Mouse (Mus musculus) MEL-GATA-1-ER (cell line): Measurements from ENCODE around the gene Lman2l.

Experiments
- DNase-seq: peaks from one replicate; pipeline ENCODE4 v3.0.0-alpha.2; 2012; ENCODE audit warnings: low read depth; ENCODE audit errors: extremely low read depth

Lman2l gene

GRCm38 (mm10) chr1:36458169-36458568, 13.1 kb upstream of the Lman2l start:
- no peak for DNase-seq

GRCm38 (mm10) chr1:36457388-36458014, 12.4 kb upstream of the Lman2l start:
- DNase-seq, result no peak

GRCm38 (mm10) chr1:36454055-36454815, 9.2 kb upstream of the Lman2l start:
- no peak for DNase-seq

- no peak for DNase-seq
These were observed 1.8 kb upstream of the Lman2l start for GRCm38 (mm10) chr1:36446841-36447240.

- DNase-seq, result peak; percentile 59
These were observed 1.2 kb upstream of the Lman2l start for GRCm38 (mm10) chr1:36446106-36446824.

GRCm38 (mm10) chr1:36445508-36445907, 437 bp upstream of the Lman2l start:
- DNase-seq, result no peak

GRCm38 (mm10) chr1:36441101-36441500, 4.0 kb downstream of the Lman2l start:
- no peak for DNase-seq

- no peak for DNase-seq
These were observed 7.8 kb downstream of the Lman2l start for GRCm38 (mm10) chr1:36437223-36437622.

- DNase-seq, result no peak
These were observed 8.6 kb downstream of the Lman2l start for GRCm38 (mm10) chr1:36436515-36436914.

GRCm38 (mm10) chr1:36435071-36435470, 10.0 kb downstream of the Lman2l start:
- no peak for DNase-seq

GRCm38 (mm10) chr1:36433616-36434015, 11.5 kb downstream of the Lman2l start:
- no peak for DNase-seq

GRCm38 (mm10) chr1:36432999-36433398, 12.1 kb downstream of the Lman2l start:
- DNase-seq, result no peak

GRCm38 (mm10) chr1:36429511-36429910, 15.6 kb downstream of the Lman2l start:
- DNase-seq, result no peak

- DNase-seq, result no peak
These were observed 40.5 kb downstream of the Lman2l start for GRCm38 (mm10) chr1:36404531-36404930.

GRCm38 (mm10) chr1:36401509-36401908, 43.6 kb downstream of the Lman2l start:
- no peak for DNase-seq

- DNase-seq, result no peak
These were observed 48.0 kb downstream of the Lman2l start for GRCm38 (mm10) chr1:36397041-36397440.

- DNase-seq, result no peak
These were observed 65.5 kb downstream of the Lman2l start for GRCm38 (mm10) chr1:36379582-36379981.

- no peak for DNase-seq
These were observed 66.2 kb downstream of the Lman2l start for GRCm38 (mm10) chr1:36378880-36379279.

GRCm38 (mm10) chr1:36371934-36372845, 72.9 kb downstream of the Lman2l start, which contains the start of gene Fer1l5:
TSS of gene Fer1l5 (plus strand) at chr1:36372291.
- DNase-seq, result no peak

- DNase-seq, result no peak
These were observed 74.2 kb downstream of the Lman2l start for GRCm38 (mm10) chr1:36370918-36371317.
